Mouse (Mus musculus) midbrain, postnatal 0 days (tissue): ENCODE measurements around the gene Cdc26. TPM values are rescaled to one million over a fixed set of nuclear protein-coding genes. Genes with fewer than 3 reads are reported as not detected.

Experiments used
- ATAC-seq: fragments of 200-750 bp; cut with Nextera tagmentation; 2 replicates; pipeline ENCODE4 v1.8.0; 2017; ENCODE audit warnings: moderate number of reproducible peaks, mild to moderate bottlenecking, moderate TSS enrichment, moderate library complexity; ENCODE audit not compliant: low FRiP score
- DNase-seq: peaks from one replicate; pipeline ENCODE4 v3.0.0-alpha.2; 2015; ENCODE audit warnings: low spot score
- H3K27ac ChIP-seq: fragments of 300-500 bp; sonication (generic); 2 replicates; pipeline ENCODE4 v1.5.1; 2014; ENCODE audit warnings: low read depth, mild to moderate bottlenecking, low read length, mixed read lengths
- H3K27me3 ChIP-seq: fragments of 300-500 bp; sonication (generic); 2 replicates; pipeline ENCODE4 v1.6.1; 2014; ENCODE audit warnings: low read length, control low read depth, mixed read lengths; ENCODE audit not compliant: insufficient read depth
- H3K36me3 ChIP-seq: fragments of 300-500 bp; sonication (generic); 2 replicates; pipeline ENCODE4 v1.6.1; 2014; ENCODE audit warnings: low read length, control low read depth, mixed read lengths; ENCODE audit not compliant: insufficient read depth
- H3K4me1 ChIP-seq: fragments of 300-500 bp; sonication (generic); 2 replicates; pipeline ENCODE4 v1.6.1; 2014; ENCODE audit warnings: mild to moderate bottlenecking, control low read depth, antibody characterized with exemption, low read length, mixed read lengths; ENCODE audit not compliant: insufficient read depth
- H3K4me2 ChIP-seq: fragments of 300-500 bp; sonication (generic); 2 replicates; pipeline ENCODE4 v1.6.1; 2014; ENCODE audit warnings: low read depth, mild to moderate bottlenecking, low read length, mixed read lengths; ENCODE audit not compliant: poor library complexity, severe bottlenecking
- H3K4me3 ChIP-seq: fragments of 300-500 bp; sonication (generic); 2 replicates; pipeline ENCODE4 v1.5.1; 2014; ENCODE audit warnings: low read depth, mild to moderate bottlenecking, low read length, moderate library complexity
- H3K9ac ChIP-seq: fragments of 300-500 bp; sonication (generic); replicated peaks from 2 replicates; pipeline ENCODE4 v1.6.1; 2014; ENCODE audit warnings: mild to moderate bottlenecking, low read length, moderate library complexity, mixed read lengths; ENCODE audit not compliant: poor library complexity, severe bottlenecking
- H3K9me3 ChIP-seq: fragments of 300-500 bp; sonication (generic); 2 replicates; pipeline ENCODE4 v1.6.1; 2016; ENCODE audit warnings: low read length, control low read depth
- CTCF ChIP-seq: IDR thresholded peaks from 2 replicates; pipeline ENCODE4 v1.5.1; 2016; ENCODE audit warnings: antibody characterized with exemption, mild to moderate bottlenecking
- WGBS: fragments of 180-500 bp; shearing (Covaris S2); extraction: QIAGEN DNeasy Blood & Tissue Kit; methylation state at CpG from one replicate; pipeline ENCODE4 v1.1.7; 2014; 5-methylcytosine and 5-hydroxymethylcytosine counted together
- polyA plus RNA-seq: library from polyadenylated mRNA; unstranded; fragments of >200 nt; fragmentation: Nextera tagmentation; extraction: Ambion mirVana; gene quantifications from 2 replicates; pipeline ENCODE4 v1.2.1, GENCODE M21; 2015
- total RNA-seq: library from RNA; depleted of rRNA; stranded (reverse); fragments of >200 nt; gene quantifications from 2 replicates; pipeline ENCODE4 v1.2.3, GENCODE M21; 2014; rRNA removed

Cdc26 gene
- total and polyA plus RNA-seq, 2 experiments from 2014 or later, result 41.2 to 73.4 TPM

- 94% methylated on average over 5 of the region's 5 CpGs for WGBS
Observed at GRCm38 (mm10) chr4:62338536-62338935, 69.9 kb downstream of the Cdc26 start.

More at GRCm38 (mm10) chr4:62338536-62338935, 69.9 kb downstream of the Cdc26 start:
- TF ChIP-seq CTCF, result no peak
- H3K4me3 ChIP-seq, result no peak overlapping the region
- no peaks in the 10 kb centered on the region for H3K9me3 ChIP-seq
- H3K27ac ChIP-seq, result no peak overlapping the region
- DNase-seq (no peak), ATAC-seq (no peak)
- H3K9ac ChIP-seq, result no peak overlapping the region
- no peak overlapping the region for H3K4me2 ChIP-seq
- H3K36me3 ChIP-seq, result peaks cover 38% of the 10 kb centered on the region
- no peaks in the 10 kb centered on the region for H3K4me1 ChIP-seq
- no peaks in the 10 kb centered on the region for H3K27me3 ChIP-seq

Other genes starting within 250 kb of the Cdc26 start
- 25.1 and 30.3 TPM in 2 replicates for gene Zfp37, start 177.6 kb downstream of the Cdc26 start, total RNA-seq
- 18.9 and 20.5 TPM in 2 replicates for gene Zfp37, start 177.6 kb downstream of the Cdc26 start, polyA plus RNA-seq
- gene Slc31a2, start 146.1 kb downstream of the Cdc26 start, total RNA-seq, result 18.0 and 23.8 TPM in 2 replicates
- gene Slc31a2, start 146.1 kb downstream of the Cdc26 start, polyA plus RNA-seq, result 12.0 and 13.2 TPM in 2 replicates
- gene Fkbp15, start 48.1 kb downstream of the Cdc26 start, total RNA-seq, result 34.3 and 37.5 TPM in 2 replicates
- gene Fkbp15, start 48.1 kb downstream of the Cdc26 start, polyA plus RNA-seq, result 19.8 and 20.2 TPM in 2 replicates
- 15.0 and 21.7 TPM in 2 replicates for gene Slc31a1, start 47.9 kb downstream of the Cdc26 start, total RNA-seq
- gene Slc31a1, start 47.9 kb downstream of the Cdc26 start, polyA plus RNA-seq, result 30.9 and 33.3 TPM in 2 replicates
- 13.4 and 16.0 TPM in 2 replicates for gene Prpf4, start 155 bp upstream of the Cdc26 start, total RNA-seq
- 12.8 TPM in 2 replicates for gene Prpf4, start 155 bp upstream of the Cdc26 start, polyA plus RNA-seq
- 0.85 TPM in 1 of 2 replicates, not detected in the other for gene Rnf183, start 26.6 kb upstream of the Cdc26 start, total RNA-seq
- 0.11 and 0.39 TPM in 2 replicates for gene Rnf183, start 26.6 kb upstream of the Cdc26 start, polyA plus RNA-seq
- 9.4 and 13.1 TPM in 2 replicates for gene Wdr31, start 62.3 kb upstream of the Cdc26 start, total RNA-seq
- gene Wdr31, start 62.3 kb upstream of the Cdc26 start, polyA plus RNA-seq, result 25.1 and 25.9 TPM in 2 replicates
- 1.5 and 1.7 TPM in 2 replicates for gene Bspry, start 71.4 kb upstream of the Cdc26 start, total RNA-seq
- gene Bspry, start 71.4 kb upstream of the Cdc26 start, polyA plus RNA-seq, result 0.49 and 0.84 TPM in 2 replicates
- gene Hdhd3, start 94.8 kb upstream of the Cdc26 start, total RNA-seq, result 2.9 and 5.3 TPM in 2 replicates
- 4.9 and 5.3 TPM in 2 replicates for gene Hdhd3, start 94.8 kb upstream of the Cdc26 start, polyA plus RNA-seq
- 38.6 and 49.3 TPM in 2 replicates for gene Alad, start 111.3 kb upstream of the Cdc26 start, total RNA-seq
- 74.6 and 80.9 TPM in 2 replicates for gene Alad, start 111.3 kb upstream of the Cdc26 start, polyA plus RNA-seq
- gene Pole3, start 116.4 kb upstream of the Cdc26 start, total RNA-seq, result 24.0 and 25.6 TPM in 2 replicates
- gene Pole3, start 116.4 kb upstream of the Cdc26 start, polyA plus RNA-seq, result 52.6 and 57.3 TPM in 2 replicates
- gene 4933430I17Rik, start 116.7 kb upstream of the Cdc26 start, total RNA-seq, result 0.38 and 1.6 TPM in 2 replicates
- gene 4933430I17Rik, start 116.7 kb upstream of the Cdc26 start, polyA plus RNA-seq, result 0.80 and 0.93 TPM in 2 replicates
- 89.4 and 109 TPM in 2 replicates for gene Rgs3, start 151.2 kb upstream of the Cdc26 start, total RNA-seq
- 54.6 and 55.6 TPM in 2 replicates for gene Rgs3, start 151.2 kb upstream of the Cdc26 start, polyA plus RNA-seq